Mouse (Mus musculus): ENCODE results near the gene Ap1g2. TPM values are rescaled to one million over a fixed set of nuclear protein-coding genes. Genes with fewer than 3 reads are reported as not detected.

Gene Ap1g2
- total and polyA plus RNA-seq, 2 experiments from 2014 or later: 5.7 to 6.1 TPM

GRCm38 (mm10) chr14:55113975-55114645 lies 7.7 kb upstream of the Ap1g2 start:
- peak; percentile 63 for TF ChIP-seq CTCF (IDR thresholded peaks at IDR 0.05; ENCODE audit: low read depth)
- H3K9me3 ChIP-seq (ENCODE audit: low read length): no peaks in the 10 kb centered on the region
- peaks cover 29% of the 10 kb centered on the region; the same call in 1 of the 2 replicates for H3K4me1 ChIP-seq (ENCODE audit: insufficient read depth, low read length)
- H3K4me3 ChIP-seq (ENCODE audit: low read length): peak overlapping the region; percentile 80
- H3K27ac ChIP-seq: peak overlapping the region; percentile 94
- 9% methylated on average over 26 of the region's 26 CpGs for WGBS
- ATAC-seq (no peak; the same call in 1 of the 2 replicates), DNase-seq (ENCODE audit: low spot score) (no peak)
- peak overlapping the region; percentile 82 for H3K4me2 ChIP-seq (ENCODE audit: low read depth, low read length)
- no peaks in the 10 kb centered on the region for H3K27me3 ChIP-seq (ENCODE audit: insufficient read depth, low read length)
- peak overlapping the region; percentile 88 for H3K9ac ChIP-seq (replicated peaks; ENCODE audit: low read length)
- no peaks in the 10 kb centered on the region for H3K36me3 ChIP-seq (ENCODE audit: insufficient read depth, low read length)

- Histone ChIP-seq H3K4me2 (ENCODE audit: low read depth, low read length) (peak overlapping the region; percentile 82), H3K27me3 (ENCODE audit: insufficient read depth, low read length) (no peaks in the 10 kb centered on the region), H3K4me1 (ENCODE audit: insufficient read depth, low read length) (peaks cover 32% of the 10 kb centered on the region; the same call in 1 of the 2 replicates), H3K36me3 (ENCODE audit: insufficient read depth, low read length) (no peaks in the 10 kb centered on the region), H3K4me3 (ENCODE audit: low read length) (peak overlapping the region; percentile 80), H3K27ac (peak overlapping the region; percentile 94; the same call in 1 of the 2 replicates), H3K9ac (replicated peaks; ENCODE audit: low read length) (peak overlapping the region; percentile 88; the same call in 1 of the 2 replicates), H3K9me3 (ENCODE audit: low read length) (no peaks in the 10 kb centered on the region)
- TF ChIP-seq CTCF (IDR thresholded peaks at IDR 0.05; ENCODE audit: low read depth): no peak
- DNase-seq (ENCODE audit: low spot score) (no peak), ATAC-seq (no peak)
- WGBS: 74% methylated on average over 51 of the region's 51 CpGs
Observed at GRCm38 (mm10) chr14:55113351-55113974, 7.1 kb upstream of the Ap1g2 start.

- no peak for ATAC-seq
- 62% methylated on average over 2 of the region's 2 CpGs for WGBS
- Histone ChIP-seq H3K4me1 (ENCODE audit: insufficient read depth, low read length) (peaks cover 32% of the 10 kb centered on the region), H3K9ac (replicated peaks; ENCODE audit: low read length) (no peak overlapping the region), H3K27ac (no peak overlapping the region), H3K9me3 (ENCODE audit: low read length) (no peaks in the 10 kb centered on the region), H3K36me3 (ENCODE audit: insufficient read depth, low read length) (no peaks in the 10 kb centered on the region), H3K4me2 (ENCODE audit: low read depth, low read length) (peak overlapping the region; percentile 11; the same call in 1 of the 2 replicates), H3K4me3 (ENCODE audit: low read length) (no peak overlapping the region), H3K27me3 (ENCODE audit: insufficient read depth, low read length) (no peaks in the 10 kb centered on the region)
- DNase-seq (ENCODE audit: low spot score): peak; percentile 73
- TF ChIP-seq CTCF (IDR thresholded peaks at IDR 0.05; ENCODE audit: low read depth): no peak
Observed at GRCm38 (mm10) chr14:55111720-55112119, 5.3 kb upstream of the Ap1g2 start.

- no peak for ATAC-seq
- H3K4me3 ChIP-seq (ENCODE audit: low read length): no peak overlapping the region
- no peak overlapping the region for H3K4me2 ChIP-seq (ENCODE audit: low read depth, low read length)
- no peaks in the 10 kb centered on the region for H3K36me3 ChIP-seq (ENCODE audit: insufficient read depth, low read length)
- TF ChIP-seq CTCF (IDR thresholded peaks at IDR 0.05; ENCODE audit: low read depth): no peak
- peak overlapping the region; percentile 33; the same call in 1 of the 2 replicates for H3K9ac ChIP-seq (replicated peaks; ENCODE audit: low read length)
- peak overlapping the region; percentile 77 for H3K27ac ChIP-seq
- no peak for DNase-seq (ENCODE audit: low spot score)
- H3K27me3 ChIP-seq (ENCODE audit: insufficient read depth, low read length): no peaks in the 10 kb centered on the region
- 35% methylated on average over 9 of the region's 9 CpGs for WGBS
- H3K9me3 ChIP-seq (ENCODE audit: low read length): no peaks in the 10 kb centered on the region
- H3K4me1 ChIP-seq (ENCODE audit: insufficient read depth, low read length): peaks cover 43% of the 10 kb centered on the region
Observed at GRCm38 (mm10) chr14:55110076-55110475, 3.7 kb upstream of the Ap1g2 start.

- no peak for TF ChIP-seq CTCF (IDR thresholded peaks at IDR 0.05; ENCODE audit: low read depth)
- Histone ChIP-seq H3K36me3 (ENCODE audit: insufficient read depth, low read length) (no peaks in the 10 kb centered on the region), H3K4me3 (ENCODE audit: low read length) (no peak overlapping the region), H3K4me2 (ENCODE audit: low read depth, low read length) (peak overlapping the region; percentile 16; the same call in 1 of the 2 replicates), H3K27me3 (ENCODE audit: insufficient read depth, low read length) (no peaks in the 10 kb centered on the region), H3K4me1 (ENCODE audit: insufficient read depth, low read length) (peaks cover 41% of the 10 kb centered on the region), H3K9me3 (ENCODE audit: low read length) (no peaks in the 10 kb centered on the region), H3K27ac (peak overlapping the region; percentile 77), H3K9ac (replicated peaks; ENCODE audit: low read length) (peak overlapping the region; percentile 33; the same call in 1 of the 2 replicates)
- DNase-seq (ENCODE audit: low spot score) (no peak), ATAC-seq (0 out of 2 replicates have a peak, but pooled peaks have one; percentile 0)
- WGBS: 10% methylated on average over 21 of the region's 21 CpGs
Observed at GRCm38 (mm10) chr14:55109048-55109873, 2.9 kb upstream of the Ap1g2 start.

GRCm38 (mm10) chr14:55108202-55108870 lies 1.9 kb upstream of the Ap1g2 start:
- H3K4me1 ChIP-seq (ENCODE audit: insufficient read depth, low read length): peaks cover 32% of the 10 kb centered on the region
- TF ChIP-seq CTCF (IDR thresholded peaks at IDR 0.05; ENCODE audit: low read depth): peak; percentile 30; the same call in 1 of the 2 replicates
- H3K36me3 ChIP-seq (ENCODE audit: insufficient read depth, low read length): no peaks in the 10 kb centered on the region
- peak; percentile 90 for DNase-seq (ENCODE audit: low spot score)
- peak overlapping the region; percentile 82 for H3K27ac ChIP-seq
- H3K9ac ChIP-seq (replicated peaks; ENCODE audit: low read length): 0 out of 2 replicates have a peak overlapping the region, but pooled peaks have one; percentile 30
- no peak overlapping the region for H3K4me3 ChIP-seq (ENCODE audit: low read length)
- peak; percentile 86 for ATAC-seq
- no peaks in the 10 kb centered on the region for H3K27me3 ChIP-seq (ENCODE audit: insufficient read depth, low read length)
- H3K4me2 ChIP-seq (ENCODE audit: low read depth, low read length): peak overlapping the region; percentile 28; the same call in 1 of the 2 replicates
- H3K9me3 ChIP-seq (ENCODE audit: low read length): no peaks in the 10 kb centered on the region
- 20% methylated on average over 8 of the region's 9 CpGs for WGBS
